Mouse (Mus musculus): Measurements from ENCODE around the gene Gm49333.

Gene Gm49333

GRCm38 (mm10) chr16:20611357-20612227 lies at the start of gene Gm49333, which contains the start of the genes Eef1akmt4 and Alg3:
TSS of gene Gm49333 (plus strand) at chr16:20611610.
TSS of gene Eef1akmt4 (plus strand) at chr16:20611593.
TSS of gene Alg3 (minus strand) at chr16:20611735.
- in situ Hi-C loops (cut with MboI; ENCODE audit: unreplicated experiment in 2 of 2): no loop called here

- in situ Hi-C loops (cut with MboI; ENCODE audit: unreplicated experiment in 2 of 2): no loop called here
Measured at GRCm38 (mm10) chr16:20565075-20565474, 46.3 kb upstream of the Gm49333 start.

GRCm38 (mm10) chr16:20589366-20589938 lies 22.0 kb upstream of the Gm49333 start, which contains the start of gene Vwa5b2:
TSS of gene Vwa5b2 (plus strand) at chr16:20589471.
- in situ Hi-C loops (cut with MboI; ENCODE audit: unreplicated experiment in 2 of 2): no loop called here

GRCm38 (mm10) chr16:20589939-20590679 lies 21.3 kb upstream of the Gm49333 start:
- in situ Hi-C loops (cut with MboI; ENCODE audit: unreplicated experiment in 2 of 2): no loop called here

- in situ Hi-C loops (cut with MboI; ENCODE audit: unreplicated experiment in 2 of 2): no loop called here
Measured at GRCm38 (mm10) chr16:20590680-20591038, 20.8 kb upstream of the Gm49333 start.

GRCm38 (mm10) chr16:20591076-20591705 lies 20.2 kb upstream of the Gm49333 start:
- in situ Hi-C loops (cut with MboI; ENCODE audit: unreplicated experiment in 2 of 2): no loop called here

- in situ Hi-C loops (cut with MboI; ENCODE audit: unreplicated experiment in 2 of 2): no loop called here
Measured at GRCm38 (mm10) chr16:20595060-20595673, 16.2 kb upstream of the Gm49333 start.

GRCm38 (mm10) chr16:20595737-20596136 lies 15.7 kb upstream of the Gm49333 start:
- in situ Hi-C loops (cut with MboI; ENCODE audit: unreplicated experiment in 2 of 2): no loop called here

- in situ Hi-C loops (cut with MboI; ENCODE audit: unreplicated experiment in 2 of 2): no loop called here
Measured at GRCm38 (mm10) chr16:20596687-20597441, 14.5 kb upstream of the Gm49333 start.

GRCm38 (mm10) chr16:20600511-20600910 lies 10.9 kb upstream of the Gm49333 start:
- in situ Hi-C loops (cut with MboI; ENCODE audit: unreplicated experiment in 2 of 2): no loop called here

GRCm38 (mm10) chr16:20604705-20605104 lies 6.7 kb upstream of the Gm49333 start:
- in situ Hi-C loops (cut with MboI; ENCODE audit: unreplicated experiment in 2 of 2): loop anchor here in 1 of 2 experiments (5.0 kb wide), 1 partner anchor 62 kb away; no protein-coding TSS in a partner anchor

- in situ Hi-C loops (cut with MboI; ENCODE audit: unreplicated experiment in 2 of 2): no loop called here
Measured at GRCm38 (mm10) chr16:20610501-20611356, 681 bp upstream of the Gm49333 start.

GRCm38 (mm10) chr16:20619541-20620398 lies 8.4 kb downstream of the Gm49333 start:
- in situ Hi-C loops (cut with MboI; ENCODE audit: unreplicated experiment in 2 of 2): loop anchor here in 1 of 2 experiments (5.0 kb wide), 1 partner anchor 72 kb away; the partner anchor contains the start of gene Abcf3

GRCm38 (mm10) chr16:20620399-20620735 lies 9.0 kb downstream of the Gm49333 start:
- in situ Hi-C loops (cut with MboI; ENCODE audit: unreplicated experiment in 2 of 2): no loop called here

GRCm38 (mm10) chr16:20620751-20621190 lies 9.4 kb downstream of the Gm49333 start:
- in situ Hi-C loops (cut with MboI; ENCODE audit: unreplicated experiment in 2 of 2): no loop called here

- in situ Hi-C loops (cut with MboI; ENCODE audit: unreplicated experiment in 2 of 2): no loop called here
Measured at GRCm38 (mm10) chr16:20621191-20621990, 10.0 kb downstream of the Gm49333 start, which contains the start of gene Camk2n2. TSS of gene Camk2n2 (minus strand) at chr16:20621287.

Data from v-Abl transformed pro-B cells (cell line).